Mouse (Mus musculus): ENCODE measurements at regions not wholly inside any gene's neighbourhood (a gene's known extent, or its start where the extent isn't known, plus 50 kb on each side); places are given as distances from the start of the nearest gene placed in this dataset.

DNA sequence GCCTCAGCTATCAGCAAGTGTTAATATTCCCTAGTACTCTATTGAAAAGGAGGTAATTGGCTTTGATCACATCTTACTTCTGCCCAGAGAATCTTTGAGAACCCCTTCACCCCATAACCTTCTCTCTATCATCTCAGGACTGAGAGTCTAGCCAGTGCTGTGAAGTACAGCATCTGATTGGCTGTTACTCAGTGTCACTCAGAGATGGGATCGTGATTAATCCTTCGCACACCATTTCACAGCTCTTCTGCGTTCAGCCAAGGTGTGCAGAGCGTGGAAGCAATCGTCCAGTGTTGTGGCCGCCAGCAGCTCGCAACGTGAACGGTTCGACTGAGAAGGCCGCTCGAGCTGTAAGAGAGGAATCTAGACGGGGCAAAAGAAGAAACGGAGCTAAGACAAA, 87.9 kb upstream of the Ubl3 start:
- Histone ChIP-seq H3K4me2 (ENCODE audit: low read depth) (no peak overlapping the region), H3K9me3 (ENCODE audit: control insufficient read depth, low read length) (no peaks in the 10 kb centered on the region), H3K4me1 (replicated peaks; ENCODE audit: control insufficient read depth in 2 of 2, insufficient read depth in 2 of 2, low read length in 1 of 2) (no peaks in the 10 kb centered on the region), H3K36me3 (replicated peaks; ENCODE audit: control insufficient read depth, insufficient read depth, low read depth) (no peaks in the 10 kb centered on the region), H3K27me3 (ENCODE audit: control insufficient read depth, insufficient read depth, low read length) (no peaks in the 10 kb centered on the region), H3K27ac (no peak overlapping the region), H3K4me3 (ENCODE audit: insufficient read depth in 1 of 2, low read depth in 2 of 2, low read length in 2 of 2) (no peak overlapping the region), H3K9ac (replicated peaks) (no peak overlapping the region)
- ATAC-seq (ENCODE audit: insufficient read depth) (no peak), DNase-seq (ENCODE audit: low read depth in 3 of 3, low spot score in 3 of 3) (no peak)
- WGBS (ENCODE audit: insufficient replicate concordance), result 57% methylated on average over 13 of the region's 14 CpGs
- no peak for TF ChIP-seq EP300 (IDR thresholded peaks at IDR 0.05; ENCODE audit: low read depth)
- no peak for TF ChIP-seq CTCF (IDR thresholded peaks at IDR 0.05; ENCODE audit: low read depth)

DNA sequence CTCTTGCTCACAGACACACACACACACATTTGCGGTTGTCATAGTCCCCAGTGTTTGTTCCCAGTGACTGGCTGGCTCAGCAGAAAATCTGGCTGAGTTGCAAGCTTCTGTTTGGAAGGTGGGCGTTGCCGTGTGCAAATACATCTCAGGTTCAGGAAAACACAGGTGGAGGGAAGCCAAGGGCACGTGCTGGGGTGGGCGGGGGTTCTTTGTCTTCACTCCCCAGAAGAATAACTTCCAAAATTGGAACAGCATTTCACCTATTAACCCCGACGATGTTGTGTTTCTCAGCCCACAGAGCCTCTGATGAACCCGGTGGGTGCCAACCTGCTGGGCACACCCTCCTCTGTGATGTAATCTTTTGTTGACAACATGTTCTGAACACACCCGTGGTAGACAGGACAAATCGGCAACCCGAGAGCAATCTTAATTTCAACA, 82.3 kb upstream of the Ubl3 start:
- Histone ChIP-seq H3K36me3 (replicated peaks; ENCODE audit: control insufficient read depth, insufficient read depth, low read depth) (no peaks in the 10 kb centered on the region), H3K9ac (replicated peaks) (no peak overlapping the region), H3K9me3 (ENCODE audit: control insufficient read depth, low read length) (no peaks in the 10 kb centered on the region), H3K4me2 (ENCODE audit: low read depth) (no peak overlapping the region), H3K4me3 (ENCODE audit: insufficient read depth in 1 of 2, low read depth in 2 of 2, low read length in 2 of 2) (no peak overlapping the region), H3K27ac (no peak overlapping the region), H3K4me1 (replicated peaks; ENCODE audit: control insufficient read depth in 2 of 2, insufficient read depth in 2 of 2, low read length in 1 of 2) (peaks cover 0 to 10% of the 10 kb centered on the region in 2 experiments; a peak in 2 of 4 replicates), H3K27me3 (ENCODE audit: control insufficient read depth, insufficient read depth, low read length) (no peaks in the 10 kb centered on the region)
- TF ChIP-seq CTCF (IDR thresholded peaks at IDR 0.05; ENCODE audit: low read depth) (no peak), EP300 (IDR thresholded peaks at IDR 0.05; ENCODE audit: low read depth) (no peak)
- ATAC-seq (ENCODE audit: insufficient read depth) (no peak), DNase-seq (ENCODE audit: low read depth in 3 of 3, low spot score in 3 of 3) (no peak)
- 52% methylated on average over 11 of the region's 11 CpGs for WGBS (ENCODE audit: insufficient replicate concordance)

DNA sequence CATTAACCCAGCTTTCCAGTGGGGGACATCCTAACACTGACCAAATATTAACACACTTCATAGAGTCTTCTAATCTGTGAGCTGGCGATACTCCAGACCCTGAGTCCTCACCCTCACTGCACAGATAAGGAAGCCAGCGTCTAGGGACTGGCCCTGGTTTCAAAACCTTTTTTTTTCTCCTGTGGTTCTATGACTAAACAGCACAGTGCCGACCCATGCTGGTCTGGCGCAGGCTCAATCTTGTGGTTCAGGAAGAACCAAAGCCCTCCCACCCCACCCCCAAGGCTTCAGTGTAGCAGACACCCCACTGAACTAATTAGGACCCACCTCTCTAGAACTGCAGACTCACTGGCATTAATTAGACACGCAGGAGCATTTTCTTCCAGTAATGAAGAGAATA, 81.4 kb upstream of the Ubl3 start:
- 20% methylated on average over 5 of the region's 5 CpGs for WGBS (ENCODE audit: insufficient replicate concordance)
- DNase-seq (ENCODE audit: low read depth in 3 of 3, low spot score in 3 of 3) (no peak), ATAC-seq (ENCODE audit: insufficient read depth) (no peak)

DNA sequence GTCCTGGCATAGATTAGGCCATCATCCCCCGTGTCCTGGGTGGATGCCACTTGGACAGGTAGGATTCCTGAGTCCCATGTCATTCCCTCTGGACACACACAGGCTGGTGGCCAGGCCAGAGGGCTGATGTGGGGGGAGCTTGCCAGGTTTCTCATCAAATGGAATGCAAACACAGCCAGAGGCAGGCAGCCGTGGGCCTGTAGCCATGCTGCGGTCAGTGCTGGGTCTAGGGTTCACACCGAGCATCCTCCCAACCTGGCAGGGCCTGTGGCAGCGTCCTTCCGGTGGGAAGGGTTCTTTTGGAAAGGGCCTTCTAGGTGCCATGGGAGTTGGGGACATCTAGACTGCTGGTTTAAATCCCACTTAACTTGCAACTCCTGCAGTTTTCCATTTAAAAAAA, 80.7 kb upstream of the Ubl3 start:
- DNase-seq (ENCODE audit: low read depth in 3 of 3, low spot score in 3 of 3) (no peak), ATAC-seq (ENCODE audit: insufficient read depth) (no peak)
- Histone ChIP-seq H3K9me3 (ENCODE audit: control insufficient read depth, low read length) (no peaks in the 10 kb centered on the region), H3K27ac (no peak overlapping the region), H3K4me3 (ENCODE audit: insufficient read depth in 1 of 2, low read depth in 2 of 2, low read length in 2 of 2) (no peak overlapping the region), H3K9ac (replicated peaks) (no peak overlapping the region), H3K27me3 (ENCODE audit: control insufficient read depth, insufficient read depth, low read length) (no peaks in the 10 kb centered on the region), H3K4me2 (ENCODE audit: low read depth) (no peak overlapping the region), H3K4me1 (replicated peaks; ENCODE audit: control insufficient read depth in 2 of 2, insufficient read depth in 2 of 2, low read length in 1 of 2) (peaks cover 0 to 10% of the 10 kb centered on the region in 2 experiments; a peak in 2 of 4 replicates), H3K36me3 (replicated peaks; ENCODE audit: control insufficient read depth, insufficient read depth, low read depth) (no peaks in the 10 kb centered on the region)
- no peak for TF ChIP-seq EP300 (IDR thresholded peaks at IDR 0.05; ENCODE audit: low read depth)
- TF ChIP-seq CTCF (IDR thresholded peaks at IDR 0.05; ENCODE audit: low read depth), result no peak
- WGBS (ENCODE audit: insufficient replicate concordance), result 65% methylated on average over 6 of the region's 6 CpGs

More for the DNA sequence above, 81.4 kb upstream of the Ubl3 start:
- Histone ChIP-seq H3K27ac (no peak overlapping the region), H3K4me3 (ENCODE audit: insufficient read depth in 1 of 2, low read depth in 2 of 2, low read length in 2 of 2) (no peak overlapping the region), H3K9me3 (ENCODE audit: control insufficient read depth, low read length) (no peaks in the 10 kb centered on the region), H3K4me1 (replicated peaks; ENCODE audit: control insufficient read depth in 2 of 2, insufficient read depth in 2 of 2, low read length in 1 of 2) (peaks cover 0 to 10% of the 10 kb centered on the region in 2 experiments; a peak in 2 of 4 replicates), H3K27me3 (ENCODE audit: control insufficient read depth, insufficient read depth, low read length) (no peaks in the 10 kb centered on the region), H3K4me2 (ENCODE audit: low read depth) (no peak overlapping the region), H3K9ac (replicated peaks) (no peak overlapping the region), H3K36me3 (replicated peaks; ENCODE audit: control insufficient read depth, insufficient read depth, low read depth) (no peaks in the 10 kb centered on the region)
- TF ChIP-seq EP300 (IDR thresholded peaks at IDR 0.05; ENCODE audit: low read depth) (no peak), CTCF (IDR thresholded peaks at IDR 0.05; ENCODE audit: low read depth) (no peak)

DNA sequence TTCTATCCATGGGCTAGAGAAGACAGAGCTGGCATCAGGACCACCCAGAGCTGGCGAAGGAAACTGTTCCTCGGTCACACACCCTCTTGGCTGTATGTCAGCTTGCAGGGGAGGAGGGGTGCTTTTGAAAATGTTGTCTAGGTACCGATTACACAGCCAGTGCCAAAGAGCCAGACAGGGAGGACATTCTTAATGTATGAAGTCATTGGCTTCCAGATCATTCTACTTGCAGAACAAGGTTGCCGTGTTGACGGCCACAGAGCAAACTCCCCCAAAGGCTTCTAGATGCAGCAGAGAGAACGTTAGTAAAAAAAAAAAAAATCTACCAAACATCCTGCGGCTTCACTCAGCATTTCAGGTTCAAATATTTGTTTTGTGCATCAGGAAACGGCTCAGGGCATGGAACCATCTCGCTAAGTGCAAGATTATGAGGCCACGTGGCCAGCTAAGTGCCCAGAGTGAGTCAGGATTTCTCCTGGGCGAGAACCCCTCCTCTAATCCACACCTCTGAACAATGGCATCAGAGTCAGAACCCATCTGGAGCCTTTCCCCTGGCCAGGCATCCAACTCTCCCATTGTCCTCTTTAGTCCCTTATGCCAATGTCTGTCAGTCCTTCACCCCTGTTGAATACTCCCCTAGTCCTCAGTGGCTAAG, 80.1 kb upstream of the Ubl3 start:
- Histone ChIP-seq H3K4me1 (replicated peaks; ENCODE audit: control insufficient read depth in 2 of 2, insufficient read depth in 2 of 2, low read length in 1 of 2) (peaks cover 0 to 10% of the 10 kb centered on the region in 2 experiments; a peak in 2 of 4 replicates), H3K9ac (replicated peaks) (no peak overlapping the region), H3K4me2 (ENCODE audit: low read depth) (no peak overlapping the region), H3K4me3 (ENCODE audit: insufficient read depth in 1 of 2, low read depth in 2 of 2, low read length in 2 of 2) (no peak overlapping the region), H3K36me3 (replicated peaks; ENCODE audit: control insufficient read depth, insufficient read depth, low read depth) (no peaks in the 10 kb centered on the region), H3K27ac (no peak overlapping the region), H3K9me3 (ENCODE audit: control insufficient read depth, low read length) (no peaks in the 10 kb centered on the region), H3K27me3 (ENCODE audit: control insufficient read depth, insufficient read depth, low read length) (no peaks in the 10 kb centered on the region)
- TF ChIP-seq CTCF (IDR thresholded peaks at IDR 0.05; ENCODE audit: low read depth) (no peak), EP300 (IDR thresholded peaks at IDR 0.05; ENCODE audit: low read depth) (no peak)
- 54% methylated on average over 11 of the region's 11 CpGs for WGBS (ENCODE audit: insufficient replicate concordance)
- ATAC-seq (ENCODE audit: insufficient read depth), result no peak
- DNase-seq (ENCODE audit: low read depth in 3 of 3, low spot score in 3 of 3), result no peak

All from liver, embryonic 14.5 days (tissue).